Mouse (Mus musculus): Measurements from ENCODE around the gene Rbfox1.

DNA sequence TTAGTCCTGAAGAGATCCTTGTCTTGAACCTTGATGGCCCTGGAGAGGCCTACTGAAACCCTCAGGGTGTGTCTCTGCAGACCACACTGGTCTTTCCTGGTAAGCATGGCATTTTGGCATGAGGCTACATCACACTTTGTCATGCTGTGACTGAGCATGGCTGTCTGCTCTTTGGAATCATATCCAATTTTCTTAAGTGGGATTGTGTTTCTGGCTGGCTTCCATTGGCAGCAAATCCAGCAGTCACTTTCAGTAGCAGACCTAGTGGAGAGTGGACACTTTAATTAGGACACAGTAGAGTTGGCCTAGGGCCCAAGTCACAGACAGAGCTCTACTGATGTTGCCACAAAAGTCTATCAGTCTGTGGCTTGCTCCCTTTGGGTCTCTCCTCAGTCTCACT is 1100.9 kb downstream of the Rbfox1 start:
- TF ChIP-seq CTCF (IDR thresholded peaks at IDR 0.05) (no peak), POLR2A (IDR thresholded peaks at IDR 0.05; ENCODE audit: insufficient read depth, low read depth, low read length) (no peak), EP300 (IDR thresholded peaks at IDR 0.05; ENCODE audit: insufficient read depth, low read depth, low read length) (no peak)
